Mouse (Mus musculus) small intestine, adult 2 months (tissue): ENCODE data around the gene Cd70.

Source experiments
- CTCF ChIP-seq: fragments of 200-500 bp; IDR thresholded peaks from 2 replicates; pipeline ENCODE4 v1.5.1; 2012; ENCODE audit warnings: low read depth, mild to moderate bottlenecking, control low read depth, inconsistent platforms, low read length, moderate library complexity, mixed read lengths; ENCODE audit not compliant: insufficient replicate concordance, insufficient read length; ENCODE audit errors: extremely low read depth
- POLR2A ChIP-seq: fragments of 200-500 bp; IDR thresholded peaks from 2 replicates; pipeline ENCODE4 v1.6.1; 2012; ENCODE audit warnings: low read depth, mild to moderate bottlenecking, control low read depth, inconsistent platforms, low read length, moderate library complexity

DNA sequence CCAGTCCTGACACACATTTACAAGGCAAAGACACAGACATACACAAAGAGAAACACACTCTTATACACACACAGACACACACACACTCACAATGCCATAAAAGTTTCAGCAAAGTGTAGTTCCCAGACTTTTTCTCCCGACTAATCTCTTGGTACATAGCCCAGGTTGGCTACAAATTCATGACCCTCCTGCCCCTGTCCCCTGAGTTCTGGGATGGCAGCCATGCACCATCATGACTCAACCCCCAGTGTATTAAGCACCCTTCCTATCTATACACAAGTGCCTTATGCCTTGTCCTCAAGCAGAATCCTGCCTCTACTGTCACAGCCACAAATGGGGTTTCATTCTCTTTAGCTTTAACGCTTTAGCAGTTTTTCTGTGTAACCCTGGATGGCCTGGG is 32.8 kb downstream of the Cd70 start:
- TF ChIP-seq POLR2A: no peak
- no peak for TF ChIP-seq CTCF
